Mouse (Mus musculus): Measurements from ENCODE around the gene Atf6.

DNA sequence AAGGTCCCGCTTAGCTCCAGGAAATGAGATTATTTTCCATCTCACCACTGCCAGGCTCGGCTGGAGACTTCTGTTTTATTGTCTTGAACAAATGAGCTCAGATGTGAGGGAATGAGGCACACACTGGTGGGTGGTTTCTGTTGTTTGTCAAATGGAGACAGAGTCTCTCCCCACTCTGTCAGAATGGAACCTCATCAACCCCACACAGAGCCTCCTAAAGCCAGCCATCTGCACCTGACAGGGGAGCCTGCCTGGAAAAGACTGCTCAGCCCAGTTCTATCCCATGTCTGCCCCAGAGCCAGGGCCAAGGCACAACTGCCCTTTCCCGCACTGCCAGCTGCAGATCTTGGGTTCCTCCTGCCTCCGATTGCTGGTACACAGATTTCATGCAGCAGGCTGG lies 188.7 kb downstream of the Atf6 start:
- TF ChIP-seq CTCF (IDR thresholded peaks at IDR 0.05; ENCODE audit: control insufficient read depth, insufficient read depth, insufficient read length) (no peak), MAX (IDR thresholded peaks at IDR 0.05) (no peak), MYOG (IDR thresholded peaks at IDR 0.05; ENCODE audit: control insufficient read depth, extremely low read depth, insufficient read length) (no peak)

Data from C2C12 (cell line).